Mouse (Mus musculus): ENCODE data around the gene Fam192a. TPM values are rescaled to one million over a fixed set of nuclear protein-coding genes. Genes with fewer than 3 reads are reported as not detected.

Gene Fam192a
- total and polyA plus RNA-seq, 3 experiments: 30.7 to 80.3 (median 43.7) TPM

GRCm38 (mm10) chr8:94584238-94584817 is 17.5 kb downstream of the Fam192a start (continued):
- TF ChIP-seq E2F4 (IDR thresholded peaks at IDR 0.05; ENCODE audit: insufficient replicate concordance, low read depth, low read length) (no peak), NELFE (IDR thresholded peaks at IDR 0.05; ENCODE audit: low read depth, low read length) (no peak), RCOR1 (conservative IDR thresholded peaks at IDR 0.05; ENCODE audit: low read depth, low read length) (no peak), ZKSCAN1 (IDR thresholded peaks at IDR 0.05; ENCODE audit: borderline replicate concordance, low read depth, low read length) (no peak), ZNF384 (IDR thresholded peaks at IDR 0.05; ENCODE audit: low read depth, low read length) (no peak), EP300 (IDR thresholded peaks at IDR 0.05; ENCODE audit: low read length) (no peak), MAX (IDR thresholded peaks at IDR 0.05; ENCODE audit: low read length) (no peak), MYC (IDR thresholded peaks at IDR 0.05; ENCODE audit: low read depth, low read length) (no peak), KAT2A (IDR thresholded peaks at IDR 0.05; ENCODE audit: insufficient replicate concordance, low read length) (no peak), JUND (conservative IDR thresholded peaks at IDR 0.05; ENCODE audit: low read depth, low read length) (no peak), GABPA (IDR thresholded peaks at IDR 0.05; ENCODE audit: insufficient replicate concordance, low read depth, low read length) (no peak)

GRCm38 (mm10) chr8:94582569-94582968 is 19.2 kb downstream of the Fam192a start:
- peaks cover 7 to 30% of the 10 kb centered on the region in 2 experiments for H3K4me1 ChIP-seq (ENCODE audit: control insufficient read depth in 1 of 2, insufficient read depth in 2 of 2)
- no peak overlapping the region for H3K9ac ChIP-seq (ENCODE audit: insufficient read depth, low read depth)
- no peak for DNase-seq (ENCODE audit: extremely low read depth)
- H3K4me3 ChIP-seq (replicated peaks in 1 of 3; ENCODE audit: low read depth in 2 of 3, low read length in 2 of 3, poor library complexity in 1 of 3): no peak overlapping the region
- TF ChIP-seq E2F4 (IDR thresholded peaks at IDR 0.05; ENCODE audit: insufficient replicate concordance, low read depth, low read length) (no peak), UBTF (IDR thresholded peaks at IDR 0.05; ENCODE audit: low read depth, low read length) (no peak), ZKSCAN1 (IDR thresholded peaks at IDR 0.05; ENCODE audit: borderline replicate concordance, low read depth, low read length) (no peak), CHD1 (IDR thresholded peaks at IDR 0.05; ENCODE audit: low read depth, low read length) (no peak), KAT2A (IDR thresholded peaks at IDR 0.05; ENCODE audit: insufficient replicate concordance, low read length) (no peak), ZMIZ1 (IDR thresholded peaks at IDR 0.05; ENCODE audit: low read depth, low read length) (no peak), RCOR1 (conservative IDR thresholded peaks at IDR 0.05; ENCODE audit: low read depth, low read length) (no peak), GABPA (IDR thresholded peaks at IDR 0.05; ENCODE audit: insufficient replicate concordance, low read depth, low read length) (no peak)
- no peaks in the 10 kb centered on the region for H3K79me2 ChIP-seq (replicated peaks; ENCODE audit: control insufficient read depth, extremely low read depth, insufficient read depth, poor library complexity, severe bottlenecking)
- no peak overlapping the region for H3K27ac ChIP-seq (ENCODE audit: insufficient read depth, low read depth)
- in situ Hi-C loops (cut with MboI; ENCODE audit: low pct_ligation_motif_present, low pct_unique_long_range_greater_than_20kb, low sequenced_read_pairs): loop anchor here (5.0 kb wide), 1 partner anchor 55 kb away; no protein-coding TSS in a partner anchor
- H3K36me3 ChIP-seq (replicated peaks in 1 of 2; ENCODE audit: control insufficient read depth in 1 of 2, insufficient read depth in 1 of 2, low read length in 1 of 2): peaks cover 64 to 95% of the 10 kb centered on the region in 2 experiments
- H3K27me3 ChIP-seq (replicated peaks): no peaks in the 10 kb centered on the region
- dilution Hi-C loops (cut with MboI; ENCODE audit: extremely low pct_ligation_motif_present, extremely low pct_unique_long_range_greater_than_20kb, low sequenced_read_pairs): no loop called here
- no peak overlapping the region for H3K4me2 ChIP-seq (ENCODE audit: insufficient read depth, low read depth, poor library complexity, severe bottlenecking)
- H3K9me3 ChIP-seq (replicated peaks; ENCODE audit: low read length): no peaks in the 10 kb centered on the region

GRCm38 (mm10) chr8:94581820-94582483 is 19.8 kb downstream of the Fam192a start:
- H3K4me1 ChIP-seq (ENCODE audit: control insufficient read depth in 1 of 2, insufficient read depth in 2 of 2): peaks cover 7 to 30% of the 10 kb centered on the region in 2 experiments
- no peak overlapping the region for H3K9ac ChIP-seq (ENCODE audit: insufficient read depth, low read depth)
- no peaks in the 10 kb centered on the region for H3K27me3 ChIP-seq (replicated peaks)
- no peak overlapping the region for H3K4me3 ChIP-seq (replicated peaks in 1 of 3; ENCODE audit: low read depth in 2 of 3, low read length in 2 of 3, poor library complexity in 1 of 3)
- H3K79me2 ChIP-seq (replicated peaks; ENCODE audit: control insufficient read depth, extremely low read depth, insufficient read depth, poor library complexity, severe bottlenecking): no peaks in the 10 kb centered on the region
- H3K36me3 ChIP-seq (replicated peaks in 1 of 2; ENCODE audit: control insufficient read depth in 1 of 2, insufficient read depth in 1 of 2, low read length in 1 of 2): peaks cover 61 to 95% of the 10 kb centered on the region in 2 experiments
- peak; percentile 57 for DNase-seq (ENCODE audit: extremely low read depth)
- no peaks in the 10 kb centered on the region for H3K9me3 ChIP-seq (replicated peaks; ENCODE audit: low read length)
- in situ Hi-C loops (cut with MboI; ENCODE audit: low pct_ligation_motif_present, low pct_unique_long_range_greater_than_20kb, low sequenced_read_pairs) (loop anchor here (5.0 kb wide), 1 partner anchor 55 kb away; no protein-coding TSS in a partner anchor), dilution Hi-C loops (cut with MboI; ENCODE audit: extremely low pct_ligation_motif_present, extremely low pct_unique_long_range_greater_than_20kb, low sequenced_read_pairs) (no loop called here)
- H3K27ac ChIP-seq (ENCODE audit: insufficient read depth, low read depth): no peak overlapping the region; the same call in 1 of the 2 replicates
- H3K4me2 ChIP-seq (ENCODE audit: insufficient read depth, low read depth, poor library complexity, severe bottlenecking): no peak overlapping the region
- TF ChIP-seq SMC3 (IDR thresholded peaks at IDR 0.05; ENCODE audit: low read depth, low read length) (peak; percentile 9; the same call in 1 of the 2 replicates), TBP (conservative IDR thresholded peaks at IDR 0.05; ENCODE audit: low read depth, low read length) (no peak), MYC (IDR thresholded peaks at IDR 0.05; ENCODE audit: low read depth, low read length) (peak; percentile 74; the same call in 1 of the 2 replicates), USF1 (IDR thresholded peaks at IDR 0.05; ENCODE audit: low read depth, low read length) (no peak), POLR2A (IDR thresholded peaks at IDR 0.05; ENCODE audit: low read depth, low read length) (no peak), SIN3A (IDR thresholded peaks at IDR 0.05; ENCODE audit: low read length) (0 out of 2 replicates have a peak, but pooled peaks have one; percentile 46), ZKSCAN1 (IDR thresholded peaks at IDR 0.05; ENCODE audit: borderline replicate concordance, low read depth, low read length) (no peak), E2F4 (IDR thresholded peaks at IDR 0.05; ENCODE audit: insufficient replicate concordance, low read depth, low read length) (no peak), CTCF (conservative IDR thresholded peaks at IDR 0.05 in 1 of 2, IDR thresholded peaks at IDR 0.05 in 1 of 2; ENCODE audit: low read depth in 2 of 2, low read length in 2 of 2) (no peak), USF2 (conservative IDR thresholded peaks at IDR 0.05; ENCODE audit: low read depth, low read length) (no peak), MAX (IDR thresholded peaks at IDR 0.05; ENCODE audit: low read length) (peak; percentile 75; the same call in 1 of the 2 replicates), RAD21 (IDR thresholded peaks at IDR 0.05; ENCODE audit: low read depth, low read length) (no peak; the same call in 1 of the 2 replicates), CHD1 (IDR thresholded peaks at IDR 0.05; ENCODE audit: low read depth, low read length) (no peak), ETS1 (conservative IDR thresholded peaks at IDR 0.05; ENCODE audit: low read depth, low read length) (peak; percentile 49; the same call in 1 of the 2 replicates), MAFK (IDR thresholded peaks at IDR 0.05; ENCODE audit: insufficient replicate concordance, low read length) (peak; percentile 64; the same call in 1 of the 2 replicates), MEF2A (IDR thresholded peaks at IDR 0.05; ENCODE audit: borderline replicate concordance, low read depth, low read length) (no peak; the same call in 1 of the 2 replicates), MXI1 (IDR thresholded peaks at IDR 0.05; ENCODE audit: low read depth, low read length) (peak; percentile 51; the same call in 1 of the 2 replicates)

All from CH12.LX (cell line).